Mouse (Mus musculus) forelimb bud, embryonic 11.5 days (tissue): Measurements from ENCODE around the gene Micall1.

Experiments used
- DNase-seq: peaks from one replicate; pipeline ENCODE4 v3.0.0-alpha.2; 2012; ENCODE audit warnings: low read depth, low spot score

Gene Micall1

DNA sequence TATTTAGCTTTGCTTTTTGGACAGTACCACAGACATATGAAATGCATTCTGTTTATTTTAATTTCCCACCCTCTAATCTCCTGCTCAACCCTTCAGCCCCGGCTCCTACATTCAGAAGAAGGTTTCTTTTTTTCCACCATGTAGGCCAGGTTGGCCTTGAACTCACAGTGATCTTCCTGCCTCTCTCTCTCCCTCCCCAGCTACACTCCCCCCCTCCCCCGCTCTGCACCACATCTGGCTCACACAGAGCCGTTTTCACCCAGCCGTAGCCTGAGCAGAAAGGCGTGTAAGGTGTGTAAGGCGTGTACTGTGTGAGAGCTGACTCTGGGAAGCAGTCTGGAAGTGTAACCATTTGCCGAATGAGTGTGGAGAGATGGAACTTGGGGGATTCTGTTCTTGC lies 20.6 kb downstream of the Micall1 start:
- DNase-seq: no peak

DNA sequence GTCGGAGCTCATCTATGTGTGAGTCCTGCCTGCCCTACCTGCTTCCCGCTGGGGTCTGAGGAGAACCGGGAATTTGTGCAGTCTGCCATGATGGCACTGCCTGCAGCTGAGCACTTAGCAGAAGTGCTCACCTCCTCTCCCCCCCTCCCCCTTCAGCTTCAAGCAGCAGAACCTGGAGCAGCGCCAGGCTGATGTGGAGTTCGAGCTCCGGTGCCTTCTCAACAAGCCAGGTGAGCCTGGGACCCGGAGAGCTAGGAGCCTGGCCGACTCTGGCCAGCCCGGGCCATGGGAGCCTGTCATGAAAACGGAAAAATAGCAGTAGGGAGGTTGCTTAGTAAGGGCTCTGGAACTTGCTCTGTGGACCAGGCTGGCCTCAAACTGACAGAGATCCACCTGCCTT lies 22.1 kb downstream of the Micall1 start:
- DNase-seq: no peak

GRCm38 (mm10) chr15:79131442-79131841 lies 22.7 kb downstream of the Micall1 start:
- no peak for DNase-seq

GRCm38 (mm10) chr15:79133191-79133661 lies 24.5 kb downstream of the Micall1 start:
- DNase-seq: no peak

GRCm38 (mm10) chr15:79134496-79135270 lies 26.0 kb downstream of the Micall1 start:
- DNase-seq: no peak

DNA sequence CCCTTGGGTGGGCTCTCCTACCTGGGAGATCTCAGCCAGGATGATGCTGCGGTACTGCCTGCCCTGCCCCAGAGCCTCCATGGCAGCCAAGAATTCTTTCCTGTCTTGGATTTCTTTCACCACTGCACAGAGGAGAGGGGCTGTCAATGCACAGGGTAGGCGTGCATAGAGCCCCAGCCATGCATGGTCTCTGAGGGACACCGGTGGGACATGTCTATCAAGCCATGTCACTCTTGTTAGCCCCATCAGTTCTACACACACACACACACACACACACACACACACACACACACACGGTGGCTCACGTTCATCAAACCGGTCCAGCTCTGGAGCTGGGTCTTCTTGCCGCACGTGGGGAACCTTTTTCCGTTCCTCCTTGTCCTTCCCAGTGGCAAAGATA lies 26.6 kb downstream of the Micall1 start:
- no peak for DNase-seq

DNA sequence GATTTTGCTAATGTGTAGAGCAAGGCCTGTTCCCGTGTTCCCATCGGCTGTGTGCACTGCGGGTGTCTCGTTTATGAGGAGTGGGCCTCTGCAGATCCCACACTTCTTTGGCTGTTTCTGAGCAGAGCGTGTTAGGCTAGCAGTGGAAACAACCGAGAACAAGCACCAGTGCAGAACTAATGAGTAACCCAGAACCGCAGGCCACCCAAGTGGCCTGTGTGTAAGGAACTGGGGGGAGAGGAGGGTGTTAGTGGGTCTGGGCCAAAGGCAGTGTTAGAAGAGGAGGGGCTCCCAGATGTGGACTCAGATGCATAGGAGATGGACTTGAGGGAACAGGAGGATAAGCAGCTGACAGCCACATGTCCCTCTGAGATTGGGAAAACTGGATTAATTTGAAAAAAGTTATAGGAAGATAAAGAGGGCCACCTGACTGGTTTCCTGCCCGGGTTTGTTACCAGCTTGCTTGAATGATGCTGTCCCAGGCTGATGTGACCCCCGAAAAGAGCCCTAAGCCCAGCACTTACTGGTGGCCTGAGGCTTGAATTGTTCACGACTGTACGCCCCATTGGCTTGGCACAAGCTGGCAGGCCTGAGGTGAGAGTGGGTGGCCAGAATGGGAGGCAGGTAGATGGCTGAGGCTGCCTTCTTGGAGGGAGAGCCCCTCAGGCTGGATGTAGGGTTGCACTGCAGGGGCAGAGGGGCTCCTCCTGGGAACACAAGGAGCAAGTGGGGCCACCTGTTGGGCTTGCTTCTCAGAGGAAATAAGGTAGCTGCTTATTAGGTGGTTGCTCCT lies 27.3 kb downstream of the Micall1 start:
- DNase-seq: peak; percentile 12

GRCm38 (mm10) chr15:79139640-79140039 lies 30.9 kb downstream of the Micall1 start:
- DNase-seq: no peak

DNA sequence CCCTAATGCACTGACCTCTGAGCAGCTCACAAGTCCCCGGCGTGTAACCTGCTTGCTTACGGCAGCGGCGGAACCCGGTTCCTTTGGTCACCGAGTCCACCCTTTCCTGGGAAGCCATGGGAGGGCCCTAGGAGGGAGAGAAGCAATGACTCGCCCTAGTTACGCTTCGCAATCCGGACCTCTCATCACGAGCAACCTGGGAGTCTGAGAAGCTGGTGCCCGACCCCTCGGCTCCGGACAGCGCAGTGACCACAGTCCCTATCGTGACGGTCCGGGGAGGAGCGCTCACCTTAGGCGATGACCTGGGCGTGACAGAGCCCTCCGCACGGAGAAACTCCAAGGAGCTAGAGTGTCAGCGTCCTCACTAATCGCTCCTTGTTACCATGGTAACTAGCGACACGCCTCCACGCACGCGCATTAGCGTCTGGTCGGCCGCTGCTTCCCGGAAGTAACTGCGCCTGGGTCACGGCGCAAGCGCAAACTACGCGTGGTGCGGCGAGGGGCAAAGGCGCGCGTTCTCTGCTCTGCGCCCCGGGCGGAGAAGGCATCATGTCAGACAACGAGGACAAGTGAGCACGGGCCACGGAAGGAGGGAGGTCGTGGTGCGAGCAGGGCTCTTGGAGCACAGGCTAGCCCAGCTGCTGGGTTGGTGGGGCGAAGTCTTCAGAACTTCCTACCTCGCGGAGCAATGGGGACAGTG lies 32.3 kb downstream of the Micall1 start, which contains the start of the genes Polr2f and 1700088E04Rik:
TSS of gene Polr2f (plus strand) at position 144 of the 700 bp plus-strand sequence.
TSS of gene 1700088E04Rik (minus strand) at position 388 of the 700 bp plus-strand sequence.
- DNase-seq: peak; percentile 95

DNA sequence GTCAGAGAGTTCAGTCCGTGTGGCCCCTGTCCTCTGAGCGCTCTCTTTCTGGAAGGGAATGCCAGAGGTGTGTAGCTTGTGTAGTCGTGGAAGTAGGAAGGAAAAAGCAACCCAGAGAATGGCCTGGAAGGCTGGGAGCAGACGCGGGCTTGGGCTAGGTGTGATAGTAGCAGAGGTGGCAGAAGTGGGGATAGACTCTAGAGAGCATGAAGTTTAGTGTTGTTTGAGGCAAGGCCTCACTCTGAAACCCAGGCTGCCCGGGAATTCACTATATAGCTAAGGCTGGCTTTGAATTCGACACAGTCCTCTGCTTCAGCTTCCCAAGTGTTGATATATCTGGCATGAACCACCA lies 32.8 kb downstream of the Micall1 start:
- no peak for DNase-seq

GRCm38 (mm10) chr15:79143316-79143715 lies 34.6 kb downstream of the Micall1 start:
- DNase-seq: no peak

GRCm38 (mm10) chr15:79144021-79144420 lies 35.3 kb downstream of the Micall1 start:
- DNase-seq: no peak

- no peak for DNase-seq
These were observed 36.8 kb downstream of the Micall1 start for GRCm38 (mm10) chr15:79145522-79145921.

DNA sequence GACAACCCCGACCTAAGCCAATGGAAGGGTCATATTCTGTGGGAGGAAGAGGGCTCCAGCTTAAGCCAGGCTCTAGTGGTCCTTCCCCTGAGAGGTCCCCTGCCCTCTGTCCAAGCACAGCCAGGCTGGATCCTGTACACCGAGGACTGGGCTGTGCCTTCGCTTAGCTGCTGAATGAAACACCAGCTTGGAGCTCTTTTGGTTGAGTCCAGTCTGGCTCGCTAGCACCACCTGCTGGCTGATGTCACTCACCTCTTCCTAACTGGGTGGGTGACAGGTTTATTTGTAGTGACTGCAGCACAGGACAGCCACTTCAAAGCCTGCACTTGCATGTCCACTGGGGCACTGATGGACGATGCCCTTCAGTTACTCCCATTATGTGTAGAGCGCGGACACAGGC lies 39.8 kb downstream of the Micall1 start:
- peak; percentile 85 for DNase-seq

DNA sequence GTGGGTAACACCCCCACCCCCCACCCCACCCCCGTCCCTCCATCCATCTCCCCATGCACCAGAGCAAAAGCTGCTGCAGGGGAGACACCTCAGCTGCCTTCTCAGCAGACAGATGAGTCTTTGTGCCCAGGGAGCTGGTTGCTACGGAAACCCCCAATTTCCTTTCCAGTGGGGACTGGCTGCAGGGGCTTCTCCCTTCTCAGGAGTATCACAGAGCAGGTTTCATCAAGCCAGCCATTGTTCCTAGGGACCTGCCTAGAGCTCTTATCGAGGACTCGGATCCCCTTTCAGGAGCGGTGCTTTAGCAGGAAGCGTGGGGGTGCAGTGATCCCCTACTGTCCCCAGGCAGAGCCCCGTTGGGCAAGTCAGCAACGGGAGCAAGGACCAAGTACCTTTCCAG lies 43.2 kb downstream of the Micall1 start:
- peak; percentile 46 for DNase-seq

DNA sequence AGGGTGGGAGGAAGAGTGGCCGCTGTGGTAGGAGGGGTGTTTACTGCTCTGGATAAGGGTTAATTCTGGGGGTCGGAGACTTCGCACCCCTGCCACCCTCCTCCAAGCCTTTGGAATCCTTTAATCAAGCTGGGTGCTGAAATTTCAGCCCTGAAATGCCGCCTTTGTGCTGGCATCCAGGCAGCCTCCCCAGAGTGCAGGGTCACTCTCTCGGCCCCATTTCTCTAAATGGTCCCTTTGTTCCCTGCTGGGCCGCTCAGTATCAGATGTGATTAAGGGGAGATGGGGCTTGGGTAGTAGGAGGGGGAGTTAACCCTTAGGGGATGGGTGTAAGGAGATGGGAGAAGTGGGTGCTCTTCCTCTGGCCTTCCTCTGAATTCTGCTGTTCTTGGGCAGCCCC lies 44.0 kb downstream of the Micall1 start:
- no peak for DNase-seq

- no peak for DNase-seq
These were observed 46.9 kb downstream of the Micall1 start for GRCm38 (mm10) chr15:79155572-79155971.

GRCm38 (mm10) chr15:79162301-79162700 lies 53.6 kb downstream of the Micall1 start:
- no peak for DNase-seq

DNA sequence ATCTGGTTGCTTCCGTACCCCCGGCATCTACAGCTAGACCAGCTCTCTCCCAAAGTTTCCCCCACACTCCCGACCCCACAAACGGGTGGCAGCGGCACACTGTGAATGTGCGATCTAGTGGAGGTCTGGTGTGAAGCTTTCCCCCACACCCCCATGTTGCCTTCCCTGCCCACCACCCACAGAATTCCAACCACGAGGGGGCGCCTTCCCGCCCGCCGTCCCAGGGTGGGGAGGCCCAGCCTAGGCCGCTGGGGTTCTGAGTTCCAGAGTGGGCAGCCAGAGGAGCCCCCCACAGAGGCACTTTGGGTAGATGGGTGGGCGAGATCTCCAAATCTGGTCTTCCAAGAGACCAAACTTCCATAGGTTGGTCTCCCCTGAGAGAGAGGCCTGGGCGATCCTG lies 54.1 kb downstream of the Micall1 start:
- no peak for DNase-seq

DNA sequence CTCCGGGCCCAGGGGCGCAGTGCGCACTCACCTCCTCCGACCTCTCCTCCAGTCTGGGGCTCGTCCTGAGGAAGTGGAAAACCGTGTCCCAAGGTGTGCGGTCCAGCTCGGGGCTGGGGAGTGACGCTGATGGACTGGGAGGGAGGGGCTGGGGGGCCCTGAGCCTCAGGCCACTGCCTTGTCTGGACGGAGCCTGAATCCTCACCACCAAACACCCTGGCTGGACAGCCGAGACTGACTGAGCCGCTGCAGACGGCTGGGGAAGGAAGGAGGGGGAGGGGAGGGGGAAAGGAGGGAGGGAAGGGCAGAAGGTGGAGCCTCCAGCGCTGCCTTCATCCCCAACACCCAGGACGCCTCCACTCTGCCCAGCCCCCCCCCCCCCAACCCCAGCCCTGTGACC lies 55.6 kb downstream of the Micall1 start:
- DNase-seq: no peak

- DNase-seq: no peak
These were observed 56.4 kb downstream of the Micall1 start, which contains the start of gene Sox10 for GRCm38 (mm10) chr15:79165140-79165539. Gene Sox10 (minus strand): TSS chr15:79165240.

GRCm38 (mm10) chr15:79166712-79167111 lies 58.0 kb downstream of the Micall1 start:
- no peak for DNase-seq
